Mouse (Mus musculus) lung, postnatal 0 days (tissue): Measurements from ENCODE around the gene Tubg1.

ENCODE experiments used
- CTCF ChIP-seq: IDR thresholded peaks from 2 replicates; pipeline ENCODE4 v1.5.1; 2016; ENCODE audit warnings: antibody characterized with exemption, mild to moderate bottlenecking
- EP300 ChIP-seq: IDR thresholded peaks from 2 replicates; pipeline ENCODE4 v1.6.1; 2016; ENCODE audit warnings: antibody characterized with exemption, mild to moderate bottlenecking, control low read depth

DNA sequence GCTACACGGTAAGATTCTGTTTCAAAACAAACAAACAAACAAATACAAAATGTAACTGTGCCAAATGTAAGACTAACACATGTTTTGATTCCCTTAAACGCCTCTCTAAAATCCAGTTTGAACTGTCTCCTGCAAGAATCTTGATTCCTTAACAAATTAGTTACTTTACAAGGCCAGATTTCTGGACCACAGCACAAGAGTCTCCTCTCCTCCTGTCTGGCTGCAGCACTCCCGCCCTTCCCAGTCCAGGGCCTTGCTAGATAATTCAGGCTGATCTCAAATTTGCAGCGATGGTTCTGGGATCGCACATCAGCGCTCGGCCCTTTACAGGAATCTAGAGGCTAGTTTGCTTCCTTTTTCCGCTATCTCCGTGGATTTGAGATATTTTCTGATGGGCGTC lies 38.1 kb upstream of the Tubg1 start:
- no peak for TF ChIP-seq EP300
- TF ChIP-seq CTCF, result no peak
